29 mouse cellular contexts compared by ENCODE assay signal in the genomic region with DNA sequence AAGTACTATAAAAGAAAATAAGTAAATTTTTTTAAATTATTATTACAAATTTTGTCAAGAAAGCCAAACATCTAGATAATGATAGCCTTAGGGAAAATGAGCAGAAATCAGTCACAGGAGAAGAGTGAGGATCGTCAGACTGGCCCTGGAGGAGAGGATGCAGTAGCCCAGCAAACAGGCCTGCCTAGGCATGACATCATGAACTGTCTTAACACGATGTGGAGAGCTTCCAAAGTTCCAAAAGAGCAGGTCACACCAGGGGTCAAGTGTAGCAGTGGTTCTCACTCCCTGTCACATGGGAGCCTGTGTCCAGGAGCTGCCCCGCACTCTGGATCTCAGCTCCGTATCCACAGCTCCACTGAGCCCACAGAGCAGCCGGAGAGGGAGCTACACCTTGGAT. TPM values are rescaled to one million over a fixed set of nuclear protein-coding genes. Genes with fewer than 3 reads are reported as not detected.
"Had no signal": no experiment of that assay in that cellular context is flagged by ENCODE, and none has a peak within 500 bp of the region (broad histone marks: within the 10 kb centered on the region; RNA-seq: fewer than 3 reads in every experiment).

No protein-coding gene starts in this region.

- H3K27me3 ChIP-seq: heart, embryonic 13.5 days; heart, embryonic 15.5 days; hindbrain, embryonic 12.5 days; intestine, embryonic 15.5 days; limb, embryonic 12.5 days; liver, embryonic 15.5 days had no signal

- DNase-seq: forebrain, postnatal 0 days; gastrocnemius, postnatal 10 days; gastrocnemius, postnatal 25 days; heart, adult 2 months; kidney, adult 18-20 months; kidney, postnatal 10 days; kidney, postnatal 4 days; liver; liver, embryonic 13.5 days had no signal

- H3K27ac ChIP-seq: heart, adult 2 months; heart, embryonic 13.5 days; heart, embryonic 15.5 days; hindbrain, embryonic 12.5 days; hindbrain, embryonic 14.5 days; intestine, embryonic 15.5 days; layer of hippocampus, adult 2 months; left cerebral cortex, adult 2 months; limb, embryonic 10.5 days; limb, embryonic 12.5 days; liver, embryonic 13.5 days; liver, embryonic 15.5 days had no signal

- H3K4me3 ChIP-seq: heart, adult 2 months; heart, embryonic 13.5 days; heart, embryonic 15.5 days; hindbrain, embryonic 12.5 days; intestine, embryonic 15.5 days; layer of hippocampus, adult 2 months; left cerebral cortex, adult 2 months; limb, embryonic 10.5 days; limb, embryonic 12.5 days; liver, embryonic 13.5 days; liver, embryonic 15.5 days had no signal

- H3K4me1 ChIP-seq: hindbrain, embryonic 12.5 days; intestine, embryonic 15.5 days; limb, embryonic 10.5 days; limb, embryonic 12.5 days had no signal

- H3K36me3 ChIP-seq: heart, embryonic 13.5 days; heart, embryonic 15.5 days; hindbrain, embryonic 12.5 days; intestine, embryonic 15.5 days; limb, embryonic 10.5 days; limb, embryonic 12.5 days; liver, embryonic 13.5 days; liver, embryonic 15.5 days had no signal

RNA-seq across cellular contexts. Expression of a gene that starts 47.0 kb away (rescaled TPM):
- total RNA-seq: forebrain, postnatal 0 days; gastrocnemius, postnatal 10 days; gastrocnemius, postnatal 25 days; gastrocnemius, postnatal 4 days; granulocyte monocyte progenitor cell, adult 5-6 weeks; heart, adult 2 months; heart, postnatal 25 days; heart, postnatal 4 days; layer of hippocampus, adult 2 months; layer of hippocampus, postnatal 10 days; layer of hippocampus, postnatal 25 days; left cerebral cortex, adult 2 months; left cerebral cortex, postnatal 14 days; left cerebral cortex, postnatal 36 days had no signal
- polyA plus RNA-seq: forebrain, postnatal 0 days; heart, adult 2 months; heart, embryonic 13.5 days; heart, postnatal 0 days; hindbrain, embryonic 14.5 days; hindbrain, embryonic 16.5 days; limb, embryonic 12.5 days had no signal
